Mouse (Mus musculus) brain, embryonic 14.5 days (tissue): ENCODE measurements around the gene Mthfd1.

Experiments
- CTCF ChIP-seq: fragments of 200-500 bp; IDR thresholded peaks from 2 replicates; pipeline ENCODE4 v1.5.1; 2012; ENCODE audit warnings: inconsistent platforms, mild to moderate bottlenecking, moderate library complexity, borderline replicate concordance; ENCODE audit not compliant: insufficient read depth, insufficient read length; ENCODE audit errors: extremely low read depth
- POLR2A ChIP-seq: fragments of 200-500 bp; IDR thresholded peaks from 2 replicates; pipeline ENCODE4 v1.6.1; 2012; ENCODE audit warnings: mild to moderate bottlenecking, inconsistent platforms, borderline replicate concordance; ENCODE audit not compliant: poor library complexity, insufficient read depth, insufficient read length, severe bottlenecking; ENCODE audit errors: extremely low read depth

- no peak for TF ChIP-seq CTCF
- TF ChIP-seq POLR2A: no peak
These were observed 19.8 kb upstream of the Mthfd1 start for GRCm38 (mm10) chr12:76235253-76235652.
